Mouse (Mus musculus) fibroblast of lung, adult 2 months (primary cell): ENCODE results near the gene Zbtb14.

ENCODE experiments used
- DNase-seq: peaks from one replicate; pipeline ENCODE4 v3.0.0-alpha.2; 2011; ENCODE audit warnings: low read depth

Gene Zbtb14

GRCm38 (mm10) chr17:69382511-69383100 lies at the start of gene Zbtb14:
Gene Zbtb14, plus strand, starts transcription at chr17:69383050.
- DNase-seq = peak; percentile 88

- DNase-seq = no peak
These were observed 36.8 kb upstream of the Zbtb14 start for GRCm38 (mm10) chr17:69346056-69346455.

GRCm38 (mm10) chr17:69349014-69349531 lies 33.8 kb upstream of the Zbtb14 start:
- DNase-seq = no peak

DNA sequence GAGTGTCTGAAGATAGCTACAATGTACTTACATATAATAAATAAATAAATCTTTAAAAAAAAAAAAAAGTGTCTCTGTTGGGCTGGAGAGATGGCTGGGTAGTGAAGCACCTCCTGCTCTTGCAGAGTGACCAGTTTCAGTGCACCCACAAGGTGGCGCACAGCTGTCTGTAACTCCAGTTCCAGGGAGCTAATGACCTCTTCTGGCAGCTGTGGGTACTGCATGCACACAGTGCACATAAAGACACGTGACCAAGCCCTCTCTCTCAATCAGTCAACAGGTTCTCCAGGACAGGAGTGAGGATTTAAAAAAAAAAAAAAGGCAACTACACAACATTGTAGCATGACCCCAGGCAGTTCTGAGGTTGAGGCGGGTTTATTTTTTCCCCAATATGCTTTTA lies 17.8 kb upstream of the Zbtb14 start:
- no peak for DNase-seq

- DNase-seq = no peak
These were observed 2.0 kb upstream of the Zbtb14 start for GRCm38 (mm10) chr17:69380838-69381237.

GRCm38 (mm10) chr17:69383201-69383940 lies 521 bp downstream of the Zbtb14 start:
- no peak for DNase-seq

DNA sequence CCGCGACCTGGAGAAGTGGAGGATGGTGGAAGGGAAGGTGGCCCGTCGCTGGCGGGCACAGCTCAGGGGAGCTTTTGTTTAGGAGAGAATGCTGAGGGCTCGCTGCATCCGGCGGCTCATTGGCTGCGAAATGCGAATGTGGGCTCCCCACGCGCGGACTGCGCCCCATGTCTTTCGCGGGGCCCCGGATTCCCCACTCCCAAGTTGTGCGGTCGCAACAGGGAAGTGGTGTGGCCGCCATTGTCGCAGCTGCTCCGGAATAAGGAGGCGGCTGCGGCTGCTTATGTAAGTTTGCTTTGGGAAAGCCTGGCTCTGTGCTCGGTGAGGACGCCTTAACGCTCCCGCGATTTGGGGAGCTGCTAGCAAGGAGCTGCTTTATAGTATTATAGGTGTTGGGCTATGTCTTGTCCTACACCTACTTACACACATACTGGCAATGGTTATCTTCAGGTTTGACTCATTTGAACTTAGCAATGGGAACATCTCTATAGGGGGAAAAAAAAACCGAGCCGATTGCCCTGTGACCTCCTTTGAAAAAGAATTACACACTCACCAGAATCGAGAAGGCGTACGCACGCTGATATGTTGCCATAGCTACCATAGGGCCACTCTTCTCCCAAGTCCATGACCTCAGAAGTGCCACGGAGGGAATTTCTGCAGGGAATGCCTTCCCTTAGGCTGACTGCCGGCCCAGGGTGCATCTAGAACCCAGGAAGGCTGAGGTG lies 1.3 kb downstream of the Zbtb14 start:
- DNase-seq = no peak

DNA sequence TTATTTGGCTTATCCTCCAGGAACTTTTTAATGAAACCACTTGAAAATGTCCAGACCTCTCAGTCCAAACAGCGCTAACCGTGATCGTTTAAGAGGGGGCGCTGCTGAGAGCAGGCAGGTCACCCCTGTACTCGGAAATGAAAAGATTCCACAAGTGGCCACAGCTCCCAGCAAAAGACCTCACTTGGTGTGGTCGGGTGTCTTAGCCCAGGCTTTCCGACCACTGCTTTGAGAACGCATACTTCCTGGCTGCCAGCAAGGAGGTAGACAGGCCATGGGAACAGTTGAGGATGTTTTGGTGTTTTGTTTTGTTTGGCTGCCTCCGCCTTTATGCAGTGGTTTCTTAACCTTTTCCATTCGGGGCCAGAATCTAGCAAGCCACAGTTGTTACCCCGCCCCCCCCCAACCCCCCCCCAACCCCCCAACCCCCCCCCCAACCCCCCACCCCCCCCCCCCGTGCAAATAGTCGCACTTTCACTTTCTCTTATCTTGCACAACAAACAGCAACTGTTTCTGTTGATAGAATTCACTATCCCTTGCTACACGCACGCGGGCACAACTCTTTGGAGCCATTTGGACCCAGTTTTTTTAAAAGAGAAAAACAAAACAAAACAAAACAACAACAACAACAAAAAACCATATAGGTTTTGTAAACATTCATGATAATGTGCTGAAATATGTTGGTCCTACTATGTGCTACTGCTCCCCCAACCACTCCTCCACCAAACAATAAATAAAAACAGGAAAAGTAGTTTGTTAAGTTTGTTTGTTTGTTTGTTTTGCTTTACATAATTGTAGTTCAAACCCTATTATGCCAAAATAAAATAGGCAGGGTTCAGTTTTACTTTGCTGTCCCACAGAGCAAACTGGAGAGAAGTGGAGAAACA lies 13.5 kb downstream of the Zbtb14 start:
- no peak for DNase-seq

DNA sequence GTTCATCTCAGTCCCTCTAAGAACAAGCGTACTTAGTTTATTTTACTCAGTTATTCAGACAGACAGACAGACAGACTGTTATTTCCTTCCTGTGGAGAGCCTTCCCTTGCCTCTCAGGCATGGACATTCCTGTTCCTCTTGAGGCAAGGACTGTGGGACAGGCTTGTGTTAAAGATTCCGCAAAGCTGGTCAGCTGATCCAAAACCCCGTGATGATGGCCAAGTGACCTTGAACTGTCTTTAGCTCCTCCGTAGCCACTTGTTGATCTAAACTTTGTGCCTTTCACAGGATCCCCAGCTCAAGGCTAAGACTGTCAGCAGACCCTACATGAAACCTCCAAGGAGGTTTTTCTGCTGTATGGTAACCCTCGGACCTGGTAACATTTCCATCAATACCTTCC lies 14.3 kb downstream of the Zbtb14 start:
- no peak for DNase-seq

- no peak for DNase-seq
These were observed 15.2 kb downstream of the Zbtb14 start for GRCm38 (mm10) chr17:69398092-69398491.

GRCm38 (mm10) chr17:69401146-69401545 lies 18.3 kb downstream of the Zbtb14 start:
- DNase-seq = no peak

DNA sequence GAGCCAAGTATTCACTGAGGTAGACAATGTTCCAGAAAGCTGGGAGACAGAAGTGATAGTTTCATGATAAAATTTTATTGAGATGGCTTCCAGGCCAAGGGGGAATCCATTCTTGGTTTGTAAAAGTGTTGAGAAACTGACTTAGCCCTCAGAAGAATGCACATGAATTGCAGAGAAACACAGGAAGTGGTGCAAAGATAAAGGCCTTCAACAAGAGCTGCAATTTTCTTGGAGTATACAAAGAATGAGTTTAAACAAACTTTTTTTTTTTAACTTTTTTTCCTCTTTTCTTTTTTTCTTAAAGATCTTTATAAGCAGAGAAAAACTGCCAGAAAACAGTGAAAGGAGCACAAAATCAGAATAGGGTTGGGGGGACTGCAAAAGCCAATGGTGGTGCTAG lies 33.3 kb downstream of the Zbtb14 start:
- no peak for DNase-seq

DNA sequence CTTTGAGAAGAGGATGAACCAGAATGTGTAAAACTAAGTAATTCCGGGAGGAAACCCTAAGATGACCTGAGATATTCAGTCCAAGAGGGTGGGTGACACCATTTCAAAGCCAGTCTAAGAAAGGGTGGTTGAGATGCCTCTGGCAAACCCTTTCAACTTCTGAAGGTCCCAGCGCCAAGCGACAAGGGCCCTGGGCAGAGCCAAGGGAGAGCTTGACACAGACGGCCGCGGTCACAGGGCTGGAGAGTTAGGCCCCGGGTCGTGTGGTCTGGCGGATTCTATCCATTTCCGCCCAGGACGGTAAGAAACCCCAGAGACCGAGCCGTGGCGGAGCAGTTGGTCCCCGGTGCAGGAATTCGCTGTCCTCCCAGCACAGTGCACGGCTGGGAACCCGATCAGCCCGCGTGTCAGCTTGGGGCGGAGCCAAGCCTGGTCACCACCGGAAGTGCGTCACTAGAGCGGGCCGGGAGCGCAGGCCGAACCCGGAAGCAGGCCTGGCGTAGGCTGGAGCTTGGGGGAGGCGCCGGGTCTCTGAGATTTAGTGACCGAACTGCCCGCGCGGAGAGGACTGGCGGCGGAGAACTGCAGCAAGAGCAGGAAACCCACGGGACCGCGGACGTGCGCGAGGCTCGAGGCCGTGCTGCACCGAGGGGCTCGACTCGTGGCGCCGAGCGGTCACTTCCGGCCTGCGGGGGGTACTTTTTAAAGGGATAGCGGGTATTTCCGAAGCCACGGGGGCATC lies 34.2 kb downstream of the Zbtb14 start:
- DNase-seq = peak; percentile 72

GRCm38 (mm10) chr17:69417724-69418373 lies 35.0 kb downstream of the Zbtb14 start:
- no peak for DNase-seq

- peak; percentile 21 for DNase-seq
These were observed 38.7 kb downstream of the Zbtb14 start for GRCm38 (mm10) chr17:69421592-69421991.

- DNase-seq = no peak
These were observed 55.0 kb downstream of the Zbtb14 start for GRCm38 (mm10) chr17:69437836-69438235.

- no peak for DNase-seq
These were observed 55.6 kb downstream of the Zbtb14 start for GRCm38 (mm10) chr17:69438486-69438885.

DNA sequence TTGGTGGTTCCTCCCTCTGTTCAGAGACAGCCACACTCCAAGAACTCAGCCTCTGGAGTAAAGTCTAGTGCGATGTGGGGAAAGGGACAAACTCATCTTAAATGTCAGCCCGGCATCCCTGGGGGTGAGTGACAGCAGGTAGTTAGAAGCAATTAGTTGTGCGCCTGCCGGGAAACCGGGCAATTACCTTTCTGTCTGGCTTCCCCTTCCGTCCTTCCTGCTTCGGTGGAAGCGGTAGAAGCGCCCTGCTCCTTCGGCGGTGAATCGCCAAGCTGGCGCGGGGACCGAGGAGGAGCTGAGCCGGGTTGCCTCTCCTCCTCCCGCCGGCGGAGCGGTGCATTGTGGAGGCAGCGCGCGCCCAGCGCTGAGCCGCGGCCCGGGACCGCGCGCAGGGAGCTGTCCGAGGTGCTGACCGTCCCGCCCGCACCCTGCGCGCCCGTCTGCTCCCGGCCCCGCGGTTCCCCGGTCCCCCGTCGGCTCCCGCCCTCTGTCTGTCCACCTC lies 56.2 kb downstream of the Zbtb14 start, which contains the start of gene Akain1:
Gene Akain1, plus strand, starts transcription at position 337 of the 502 bp plus-strand sequence.
- peak; percentile 5 for DNase-seq

DNA sequence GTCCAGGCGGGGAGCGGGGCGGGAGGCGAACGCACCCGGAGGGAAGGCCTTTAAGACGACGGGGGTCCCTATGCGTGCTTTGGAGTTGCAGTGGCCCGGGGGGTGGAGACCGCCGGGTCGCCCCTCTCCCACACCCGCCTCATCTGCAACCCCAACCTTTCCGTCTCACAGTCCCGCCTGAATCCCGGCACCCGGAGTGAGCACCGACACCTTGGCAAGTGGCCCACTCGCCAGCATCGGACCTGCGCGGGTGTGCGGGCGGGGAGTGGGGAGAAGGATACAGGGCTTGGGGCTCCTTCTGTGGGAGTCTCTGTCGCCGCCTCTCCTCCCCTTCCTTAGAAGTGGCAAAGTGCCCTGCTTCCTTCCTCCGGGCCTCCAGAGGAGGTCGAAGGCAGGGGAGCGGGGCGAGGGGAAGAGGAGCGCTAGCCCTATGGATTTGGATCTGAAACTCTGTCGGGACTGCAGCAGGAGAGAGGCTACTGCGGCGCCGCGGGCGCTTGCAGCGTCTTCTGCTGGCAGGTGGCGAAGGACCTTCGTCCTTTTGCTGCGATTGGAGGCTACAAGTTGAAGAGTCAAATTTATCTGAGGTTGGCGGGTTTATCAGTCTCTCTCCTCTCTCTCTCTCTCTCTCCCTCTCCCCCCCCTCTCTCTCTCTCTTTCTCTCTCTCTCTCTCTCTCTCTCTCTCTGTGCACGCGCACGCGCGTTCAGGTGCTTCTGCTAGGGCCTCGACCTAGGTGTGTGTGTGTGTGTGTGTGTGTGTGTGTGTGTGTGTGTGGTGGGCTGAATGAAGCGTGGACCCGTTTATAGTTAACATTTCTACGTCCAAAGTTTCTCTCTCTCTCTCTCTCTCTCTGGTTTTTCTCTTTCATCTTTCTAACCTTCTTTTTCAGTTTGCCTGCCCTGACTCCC lies 57.0 kb downstream of the Zbtb14 start:
- no peak for DNase-seq
